Mouse (Mus musculus) kidney, adult 2 months (tissue): ENCODE results near the gene Dync1i1. TPM values are rescaled to one million over a fixed set of nuclear protein-coding genes. Genes with fewer than 3 reads are reported as not detected.

Experiments
- DNase-seq: peaks from one replicate; pipeline ENCODE4 v3.0.0; 2021
- H3K27ac ChIP-seq: fragments of 200-500 bp; 2 replicates; pipeline ENCODE4 v1.5.1; 2012; ENCODE audit warnings: low read depth, low read length, control low read depth, inconsistent platforms; ENCODE audit not compliant: insufficient read depth
- H3K27me3 ChIP-seq: fragments of 200-500 bp; replicated peaks from 2 replicates; pipeline ENCODE4 v1.6.1; 2012; ENCODE audit warnings: mild to moderate bottlenecking, moderate library complexity, low read length, inconsistent platforms; ENCODE audit not compliant: control insufficient read depth, insufficient read depth
- H3K36me3 ChIP-seq: fragments of 200-500 bp; 2 replicates; pipeline ENCODE4 v1.6.1; 2012; ENCODE audit warnings: mild to moderate bottlenecking, moderate library complexity, low read length, inconsistent platforms; ENCODE audit not compliant: control insufficient read depth, insufficient read depth
- H3K4me1 ChIP-seq: fragments of 200-500 bp; 2 replicates; pipeline ENCODE4 v1.6.1; 2011; ENCODE audit warnings: low read length; ENCODE audit not compliant: control insufficient read depth, insufficient read depth
- H3K4me3 ChIP-seq: fragments of 200-500 bp; 2 replicates; pipeline ENCODE4 v1.5.1; 2011; ENCODE audit warnings: mild to moderate bottlenecking, low read depth, low read length, control low read depth; ENCODE audit not compliant: insufficient read depth
- CTCF ChIP-seq: fragments of 200-500 bp; conservative IDR thresholded peaks from 2 replicates; pipeline ENCODE4 v1.5.1; 2011; ENCODE audit warnings: low read depth, mild to moderate bottlenecking, control low read depth, low read length, moderate library complexity, mixed read lengths; ENCODE audit not compliant: insufficient read depth, insufficient read length
- POLR2A ChIP-seq: fragments of 200-500 bp; IDR thresholded peaks from one replicate; pipeline ENCODE4 v1.6.1; 2011; ENCODE audit warnings: low read depth, low read length, control low read depth
- WGBS: fragments of 180-500 bp; shearing (Covaris S2); methylation state at CpG from one replicate; pipeline ENCODE4 v1.1.7; 2018; 5-methylcytosine and 5-hydroxymethylcytosine counted together
- polyA plus RNA-seq: library from polyadenylated mRNA; depleted of rRNA; stranded (reverse); fragments of >200 nt; gene quantifications from 2 replicates; pipeline ENCODE4 v1.2.3, GENCODE M21; 2012

Gene Dync1i1
- polyA plus RNA-seq, 1 experiment = 1.1 TPM

GRCm38 (mm10) chr6:5923148-5923547 is 197.7 kb downstream of the Dync1i1 start:
- TF ChIP-seq POLR2A (no peak), CTCF (no peak)
- H3K36me3 ChIP-seq = no peaks in the 10 kb centered on the region
- no peak overlapping the region for H3K27ac ChIP-seq
- 91% methylated on average over 7 of the region's 7 CpGs for WGBS
- no peak overlapping the region for H3K4me3 ChIP-seq
- no peaks in the 10 kb centered on the region for H3K27me3 ChIP-seq
- H3K4me1 ChIP-seq = no peaks in the 10 kb centered on the region
- no peak for DNase-seq

GRCm38 (mm10) chr6:5930140-5930539 is 204.7 kb downstream of the Dync1i1 start:
- H3K36me3 ChIP-seq = no peaks in the 10 kb centered on the region
- WGBS = 86% methylated on average over 8 of the region's 8 CpGs

GRCm38 (mm10) chr6:5935587-5936353 is 210.3 kb downstream of the Dync1i1 start:
- Histone ChIP-seq H3K27me3 (no peaks in the 10 kb centered on the region), H3K4me1 (no peaks in the 10 kb centered on the region), H3K4me3 (no peak overlapping the region), H3K27ac (no peak overlapping the region), H3K36me3 (no peaks in the 10 kb centered on the region)
- WGBS = 89% methylated on average over 8 of the region's 8 CpGs
- DNase-seq = no peak
- TF ChIP-seq POLR2A = no peak
- no peak for TF ChIP-seq CTCF

More at GRCm38 (mm10) chr6:5930140-5930539, 204.7 kb downstream of the Dync1i1 start:
- DNase-seq = no peak
- no peaks in the 10 kb centered on the region for H3K27me3 ChIP-seq
- no peak overlapping the region for H3K4me3 ChIP-seq
- TF ChIP-seq CTCF (no peak), POLR2A (no peak)
- H3K4me1 ChIP-seq = no peaks in the 10 kb centered on the region
- no peak overlapping the region for H3K27ac ChIP-seq

GRCm38 (mm10) chr6:5949812-5950392 is 224.5 kb downstream of the Dync1i1 start:
- no peak for TF ChIP-seq CTCF
- no peak for TF ChIP-seq POLR2A
- H3K4me3 ChIP-seq = no peak overlapping the region
- no peak for DNase-seq

GRCm38 (mm10) chr6:5956316-5956913 is 231.0 kb downstream of the Dync1i1 start:
- H3K36me3 ChIP-seq = no peaks in the 10 kb centered on the region
- 69% methylated on average over 10 of the region's 10 CpGs for WGBS
- TF ChIP-seq POLR2A (no peak), CTCF (no peak)

More at GRCm38 (mm10) chr6:5949812-5950392, 224.5 kb downstream of the Dync1i1 start:
- no peaks in the 10 kb centered on the region for H3K36me3 ChIP-seq
- WGBS = 72% methylated on average over 9 of the region's 9 CpGs
- H3K4me1 ChIP-seq = no peaks in the 10 kb centered on the region
- H3K27ac ChIP-seq = no peak overlapping the region
- H3K27me3 ChIP-seq = no peaks in the 10 kb centered on the region

GRCm38 (mm10) chr6:5960728-5961127 is 235.3 kb downstream of the Dync1i1 start:
- Histone ChIP-seq H3K4me1 (no peaks in the 10 kb centered on the region), H3K36me3 (no peaks in the 10 kb centered on the region), H3K27me3 (no peaks in the 10 kb centered on the region), H3K4me3 (no peak overlapping the region), H3K27ac (no peak overlapping the region)
- DNase-seq = no peak
- TF ChIP-seq POLR2A (no peak), CTCF (no peak)
- WGBS = 83% methylated on average over 4 of the region's 4 CpGs

More at GRCm38 (mm10) chr6:5956316-5956913, 231.0 kb downstream of the Dync1i1 start:
- Histone ChIP-seq H3K27me3 (no peaks in the 10 kb centered on the region), H3K4me3 (no peak overlapping the region), H3K4me1 (no peaks in the 10 kb centered on the region), H3K27ac (no peak overlapping the region)
- DNase-seq = no peak

GRCm38 (mm10) chr6:5961960-5962359 is 236.5 kb downstream of the Dync1i1 start:
- Histone ChIP-seq H3K4me3 (no peak overlapping the region), H3K36me3 (no peaks in the 10 kb centered on the region), H3K4me1 (no peaks in the 10 kb centered on the region), H3K27me3 (no peaks in the 10 kb centered on the region), H3K27ac (no peak overlapping the region)
- TF ChIP-seq CTCF (no peak), POLR2A (no peak)
- 97% methylated on average over 3 of the region's 3 CpGs for WGBS
- DNase-seq = no peak
